Mouse (Mus musculus): Measurements from ENCODE around the gene Ica1.

GRCm38 (mm10) chr6:8694636-8695514, 83.4 kb downstream of the Ica1 start:
- TF ChIP-seq CTCF (IDR thresholded peaks at IDR 0.05; ENCODE audit: borderline replicate concordance, insufficient read depth, low read length) (no peak), POLR2A (IDR thresholded peaks at IDR 0.05; ENCODE audit: low read depth, low read length) (no peak)
